Mouse (Mus musculus): ENCODE measurements around the gene Cdh16. TPM values are rescaled to one million over a fixed set of nuclear protein-coding genes. Genes with fewer than 3 reads are reported as not detected.

The Cdh16 gene
- polyA plus RNA-seq, 2 experiments = 0.62 to 0.98 TPM

- Histone ChIP-seq H3K27ac (replicated peaks; ENCODE audit: low read depth, low read length) (no peak overlapping the region), H3K4me3 (replicated peaks; ENCODE audit: low read length) (peak overlapping the region; percentile 41), H3K4me2 (replicated peaks; ENCODE audit: low read depth, low read length, severe bottlenecking) (peak overlapping the region; percentile 69), H3K27me3 (ENCODE audit: control insufficient read depth, insufficient read depth, low read length) (peaks cover 6% of the 10 kb centered on the region; the same call in 1 of the 2 replicates), H3K9ac (ENCODE audit: low read depth, low read length, severe bottlenecking) (0 out of 2 replicates have a peak overlapping the region, but pooled peaks have one; percentile 50), H3K36me3 (ENCODE audit: control insufficient read depth, insufficient read depth, low read length) (0 out of 2 replicates have a peak, but pooled peaks cover 2% of the 10 kb centered on the region), H3K9me3 (ENCODE audit: control insufficient read depth, low read length) (no peaks in the 10 kb centered on the region), H3K4me1 (ENCODE audit: control insufficient read depth, insufficient read depth, low read length) (peaks cover 22% of the 10 kb centered on the region; the same call in 1 of the 2 replicates)
- TF ChIP-seq POLR2A (IDR thresholded peaks at IDR 0.05; ENCODE audit: borderline replicate concordance, extremely low read depth, insufficient read depth, insufficient read length) = no peak
- ATAC-seq (ENCODE audit: low FRiP score, low read depth) (no peak), DNase-seq (ENCODE audit: low spot score) (no peak)
- 39% methylated on average over 8 of the region's 8 CpGs for WGBS
Measured at GRCm38 (mm10) chr8:104630111-104630479, 5.9 kb upstream of the Cdh16 start.

DNA sequence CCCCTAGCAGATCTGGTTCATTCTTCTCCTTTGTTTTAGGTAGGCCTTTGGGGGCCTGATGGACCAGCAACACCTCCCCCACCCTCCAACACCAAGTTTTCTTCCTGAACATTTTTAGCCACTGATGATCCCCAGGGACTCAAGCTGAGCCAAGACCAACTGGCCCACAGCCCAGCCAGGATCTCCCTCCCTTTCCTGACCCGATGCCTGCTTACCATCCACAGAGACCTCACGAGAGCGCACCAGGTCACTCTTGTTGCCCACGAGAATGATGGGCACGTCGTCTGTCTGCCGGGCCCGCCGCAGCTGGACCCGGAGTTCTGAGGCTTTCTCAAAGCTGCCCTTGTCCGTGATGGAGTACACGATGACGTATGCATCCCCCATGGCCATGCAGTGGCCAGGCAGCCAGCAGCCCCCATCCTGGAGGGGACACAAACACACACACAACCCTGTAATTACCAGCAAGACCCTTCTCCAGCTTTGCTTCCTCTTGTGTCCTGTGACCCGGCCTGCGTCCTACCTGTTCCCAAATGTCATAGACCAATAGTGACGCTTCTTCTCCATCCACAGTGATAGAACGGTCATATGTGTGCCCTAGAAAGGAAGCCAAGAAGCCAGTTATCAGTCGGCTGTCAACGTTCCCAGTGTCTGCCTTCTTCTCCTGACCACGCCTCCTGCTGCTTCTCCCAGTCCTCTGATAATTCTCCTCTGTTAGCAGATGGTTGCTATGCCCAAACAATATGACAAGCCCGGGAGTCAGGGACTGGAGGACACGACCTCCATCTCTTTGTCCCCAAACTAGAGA, 5.3 kb upstream of the Cdh16 start:
- no peaks in the 10 kb centered on the region for H3K36me3 ChIP-seq (ENCODE audit: control insufficient read depth, insufficient read depth, low read length)
- H3K9ac ChIP-seq (ENCODE audit: low read depth, low read length, severe bottlenecking) = no peak overlapping the region
- 76% methylated on average over 22 of the region's 22 CpGs for WGBS
- no peak for TF ChIP-seq POLR2A (IDR thresholded peaks at IDR 0.05; ENCODE audit: borderline replicate concordance, extremely low read depth, insufficient read depth, insufficient read length)
- peaks cover 6% of the 10 kb centered on the region; the same call in 1 of the 2 replicates for H3K27me3 ChIP-seq (ENCODE audit: control insufficient read depth, insufficient read depth, low read length)
- H3K4me3 ChIP-seq (replicated peaks; ENCODE audit: low read length) = no peak overlapping the region
- H3K9me3 ChIP-seq (ENCODE audit: control insufficient read depth, low read length) = no peaks in the 10 kb centered on the region
- H3K4me1 ChIP-seq (ENCODE audit: control insufficient read depth, insufficient read depth, low read length) = peaks cover 22% of the 10 kb centered on the region; the same call in 1 of the 2 replicates
- peak overlapping the region; percentile 69; the same call in 1 of the 2 replicates for H3K4me2 ChIP-seq (replicated peaks; ENCODE audit: low read depth, low read length, severe bottlenecking)
- H3K27ac ChIP-seq (replicated peaks; ENCODE audit: low read depth, low read length) = no peak overlapping the region
- ATAC-seq (ENCODE audit: low FRiP score, low read depth) = no peak
- DNase-seq (ENCODE audit: low spot score) = no peak

DNA sequence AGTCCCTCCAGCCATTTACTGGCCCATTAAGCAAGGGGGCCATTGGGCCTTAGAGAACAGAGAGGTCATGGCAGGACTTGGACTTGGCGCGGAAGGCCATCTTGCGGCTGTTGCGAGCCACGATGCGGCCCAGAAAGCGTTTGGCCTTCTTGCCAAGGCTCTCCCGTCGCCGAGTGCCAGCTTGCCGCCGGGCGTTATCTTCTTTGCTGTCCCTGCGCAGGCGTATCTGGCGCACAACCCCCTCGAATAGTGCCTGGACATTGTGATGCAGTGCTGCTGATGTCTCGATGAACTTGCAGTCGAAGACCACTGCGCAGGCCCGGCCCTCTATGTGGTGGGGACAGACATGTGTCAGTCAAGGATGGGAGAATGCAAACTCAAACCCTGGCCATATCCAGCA, 4.2 kb upstream of the Cdh16 start:
- Histone ChIP-seq H3K4me1 (ENCODE audit: control insufficient read depth, insufficient read depth, low read length) (peaks cover 22% of the 10 kb centered on the region; the same call in 1 of the 2 replicates), H3K4me2 (replicated peaks; ENCODE audit: low read depth, low read length, severe bottlenecking) (no peak overlapping the region), H3K36me3 (ENCODE audit: control insufficient read depth, insufficient read depth, low read length) (no peaks in the 10 kb centered on the region), H3K27me3 (ENCODE audit: control insufficient read depth, insufficient read depth, low read length) (peaks cover 6% of the 10 kb centered on the region; the same call in 1 of the 2 replicates), H3K4me3 (replicated peaks; ENCODE audit: low read length) (no peak overlapping the region), H3K9ac (ENCODE audit: low read depth, low read length, severe bottlenecking) (no peak overlapping the region), H3K9me3 (ENCODE audit: control insufficient read depth, low read length) (no peaks in the 10 kb centered on the region), H3K27ac (replicated peaks; ENCODE audit: low read depth, low read length) (no peak overlapping the region)
- no peak for DNase-seq (ENCODE audit: low spot score)
- WGBS = 94% methylated on average over 21 of the region's 21 CpGs
- TF ChIP-seq POLR2A (IDR thresholded peaks at IDR 0.05; ENCODE audit: borderline replicate concordance, extremely low read depth, insufficient read depth, insufficient read length) = no peak
- ATAC-seq (ENCODE audit: low FRiP score, low read depth) = no peak

- no peak overlapping the region for H3K4me3 ChIP-seq (replicated peaks; ENCODE audit: low read length)
- ATAC-seq (ENCODE audit: low FRiP score, low read depth) = no peak
- DNase-seq (ENCODE audit: low spot score) = no peak
- H3K4me1 ChIP-seq (ENCODE audit: control insufficient read depth, insufficient read depth, low read length) = peaks cover 21% of the 10 kb centered on the region; the same call in 1 of the 2 replicates
- H3K9me3 ChIP-seq (ENCODE audit: control insufficient read depth, low read length) = no peaks in the 10 kb centered on the region
- H3K9ac ChIP-seq (ENCODE audit: low read depth, low read length, severe bottlenecking) = no peak overlapping the region
- no peak for TF ChIP-seq POLR2A (IDR thresholded peaks at IDR 0.05; ENCODE audit: borderline replicate concordance, extremely low read depth, insufficient read depth, insufficient read length)
- peaks cover 6% of the 10 kb centered on the region; the same call in 1 of the 2 replicates for H3K27me3 ChIP-seq (ENCODE audit: control insufficient read depth, insufficient read depth, low read length)
- 73% methylated on average over 4 of the region's 4 CpGs for WGBS
- no peaks in the 10 kb centered on the region for H3K36me3 ChIP-seq (ENCODE audit: control insufficient read depth, insufficient read depth, low read length)
- H3K4me2 ChIP-seq (replicated peaks; ENCODE audit: low read depth, low read length, severe bottlenecking) = no peak overlapping the region
- H3K27ac ChIP-seq (replicated peaks; ENCODE audit: low read depth, low read length) = no peak overlapping the region
Measured at GRCm38 (mm10) chr8:104627065-104627740, 3.0 kb upstream of the Cdh16 start.

- no peak for TF ChIP-seq POLR2A (IDR thresholded peaks at IDR 0.05; ENCODE audit: borderline replicate concordance, extremely low read depth, insufficient read depth, insufficient read length)
- 79% methylated on average over 5 of the region's 5 CpGs for WGBS
- ATAC-seq (ENCODE audit: low FRiP score, low read depth) (no peak), DNase-seq (ENCODE audit: low spot score) (no peak)
- Histone ChIP-seq H3K4me3 (replicated peaks; ENCODE audit: low read length) (no peak overlapping the region), H3K27ac (replicated peaks; ENCODE audit: low read depth, low read length) (no peak overlapping the region), H3K4me1 (ENCODE audit: control insufficient read depth, insufficient read depth, low read length) (no peaks in the 10 kb centered on the region), H3K27me3 (ENCODE audit: control insufficient read depth, insufficient read depth, low read length) (no peaks in the 10 kb centered on the region), H3K9ac (ENCODE audit: low read depth, low read length, severe bottlenecking) (no peak overlapping the region), H3K4me2 (replicated peaks; ENCODE audit: low read depth, low read length, severe bottlenecking) (no peak overlapping the region), H3K36me3 (ENCODE audit: control insufficient read depth, insufficient read depth, low read length) (no peaks in the 10 kb centered on the region), H3K9me3 (ENCODE audit: control insufficient read depth, low read length) (no peaks in the 10 kb centered on the region)
Measured at GRCm38 (mm10) chr8:104620765-104621164, 3.4 kb downstream of the Cdh16 start.
